Mouse (Mus musculus): ENCODE data around the gene Thada. TPM values are rescaled to one million over a fixed set of nuclear protein-coding genes. Genes with fewer than 3 reads are reported as not detected.

The Thada gene
- total and polyA plus RNA-seq, 2 experiments from 2014 or later: 2.6 to 19.2 TPM

- H3K27ac ChIP-seq (ENCODE audit: low read depth, low read length): no peak overlapping the region
- WGBS: 98% methylated on average over 6 of the region's 6 CpGs
- H3K9ac ChIP-seq: no peak overlapping the region
- H3K36me3 ChIP-seq (ENCODE audit: insufficient read depth): no peaks in the 10 kb centered on the region
- no peaks in the 10 kb centered on the region for H3K9me3 ChIP-seq (ENCODE audit: low read length)
- DNase-seq: no peak
- no peak for ATAC-seq
- H3K4me1 ChIP-seq (ENCODE audit: insufficient read depth): no peaks in the 10 kb centered on the region
- no peaks in the 10 kb centered on the region for H3K27me3 ChIP-seq (ENCODE audit: insufficient read depth, low read length)
- no peak overlapping the region for H3K4me2 ChIP-seq (ENCODE audit: low read depth)
- TF ChIP-seq CTCF (IDR thresholded peaks at IDR 0.05; ENCODE audit: low read depth): no peak
- no peak overlapping the region for H3K4me3 ChIP-seq (ENCODE audit: low read depth, low read length)
Measured at GRCm38 (mm10) chr17:84271566-84272202, 194.3 kb downstream of the Thada start.

- Histone ChIP-seq H3K9me3 (ENCODE audit: low read length) (no peaks in the 10 kb centered on the region), H3K27me3 (ENCODE audit: insufficient read depth, low read length) (no peaks in the 10 kb centered on the region), H3K4me1 (ENCODE audit: insufficient read depth) (no peaks in the 10 kb centered on the region), H3K36me3 (ENCODE audit: insufficient read depth) (no peaks in the 10 kb centered on the region), H3K4me3 (ENCODE audit: low read depth, low read length) (no peak overlapping the region), H3K4me2 (ENCODE audit: low read depth) (no peak overlapping the region), H3K9ac (no peak overlapping the region), H3K27ac (ENCODE audit: low read depth, low read length) (no peak overlapping the region)
- no peak for TF ChIP-seq CTCF (IDR thresholded peaks at IDR 0.05; ENCODE audit: low read depth)
- DNase-seq (no peak), ATAC-seq (no peak)
- WGBS: 89% methylated on average over 5 of the region's 5 CpGs
Measured at GRCm38 (mm10) chr17:84269722-84270121, 196.3 kb downstream of the Thada start.

- H3K4me1 ChIP-seq (ENCODE audit: insufficient read depth): no peaks in the 10 kb centered on the region
- ATAC-seq: no peak
- H3K36me3 ChIP-seq (ENCODE audit: insufficient read depth): no peaks in the 10 kb centered on the region
- H3K9ac ChIP-seq: no peak overlapping the region
- no peaks in the 10 kb centered on the region for H3K27me3 ChIP-seq (ENCODE audit: insufficient read depth, low read length)
- TF ChIP-seq CTCF (IDR thresholded peaks at IDR 0.05; ENCODE audit: low read depth): no peak
- no peak overlapping the region for H3K27ac ChIP-seq (ENCODE audit: low read depth, low read length)
- no peak overlapping the region for H3K4me2 ChIP-seq (ENCODE audit: low read depth)
- DNase-seq: no peak
- no peaks in the 10 kb centered on the region for H3K9me3 ChIP-seq (ENCODE audit: low read length)
- 73% methylated on average over 3 of the region's 3 CpGs for whole genome bisulfite sequencing
- no peak overlapping the region for H3K4me3 ChIP-seq (ENCODE audit: low read depth, low read length)
Measured at GRCm38 (mm10) chr17:84268450-84268849, 197.6 kb downstream of the Thada start.

GRCm38 (mm10) chr17:84267456-84268074, 198.4 kb downstream of the Thada start:
- Histone ChIP-seq H3K4me1 (ENCODE audit: insufficient read depth) (no peaks in the 10 kb centered on the region), H3K9me3 (ENCODE audit: low read length) (no peaks in the 10 kb centered on the region), H3K4me2 (ENCODE audit: low read depth) (no peak overlapping the region), H3K9ac (no peak overlapping the region), H3K36me3 (ENCODE audit: insufficient read depth) (no peaks in the 10 kb centered on the region), H3K4me3 (ENCODE audit: low read depth, low read length) (no peak overlapping the region), H3K27me3 (ENCODE audit: insufficient read depth, low read length) (no peaks in the 10 kb centered on the region), H3K27ac (ENCODE audit: low read depth, low read length) (no peak overlapping the region)
- no peak for TF ChIP-seq CTCF (IDR thresholded peaks at IDR 0.05; ENCODE audit: low read depth)
- ATAC-seq (no peak), DNase-seq (no peak)
- 90% methylated on average over 6 of the region's 6 CpGs for WGBS

- Histone ChIP-seq H3K27me3 (ENCODE audit: insufficient read depth, low read length) (no peaks in the 10 kb centered on the region), H3K4me2 (ENCODE audit: low read depth) (no peak overlapping the region), H3K27ac (ENCODE audit: low read depth, low read length) (no peak overlapping the region), H3K9me3 (ENCODE audit: low read length) (no peaks in the 10 kb centered on the region), H3K9ac (no peak overlapping the region), H3K4me3 (ENCODE audit: low read depth, low read length) (no peak overlapping the region), H3K36me3 (ENCODE audit: insufficient read depth) (no peaks in the 10 kb centered on the region), H3K4me1 (ENCODE audit: insufficient read depth) (no peaks in the 10 kb centered on the region)
- no peak for DNase-seq
- no peak for TF ChIP-seq CTCF (IDR thresholded peaks at IDR 0.05; ENCODE audit: low read depth)
- no peak for ATAC-seq
- 80% methylated on average over 3 of the region's 3 CpGs for WGBS
Measured at GRCm38 (mm10) chr17:84266161-84266948, 199.7 kb downstream of the Thada start.

GRCm38 (mm10) chr17:84265480-84266130, 200.4 kb downstream of the Thada start:
- Histone ChIP-seq H3K27ac (ENCODE audit: low read depth, low read length) (no peak overlapping the region), H3K27me3 (ENCODE audit: insufficient read depth, low read length) (no peaks in the 10 kb centered on the region), H3K4me2 (ENCODE audit: low read depth) (no peak overlapping the region), H3K4me1 (ENCODE audit: insufficient read depth) (no peaks in the 10 kb centered on the region), H3K9me3 (ENCODE audit: low read length) (no peaks in the 10 kb centered on the region), H3K36me3 (ENCODE audit: insufficient read depth) (no peaks in the 10 kb centered on the region), H3K9ac (no peak overlapping the region), H3K4me3 (ENCODE audit: low read depth, low read length) (no peak overlapping the region)
- WGBS: 87% methylated on average over 5 of the region's 5 CpGs
- DNase-seq (no peak), ATAC-seq (no peak)
- TF ChIP-seq CTCF (IDR thresholded peaks at IDR 0.05; ENCODE audit: low read depth): no peak

All from forebrain, postnatal 0 days (tissue).